Mouse (Mus musculus) spleen, adult 18-20 months (tissue): ENCODE measurements around the gene Cdk4.

Experiments
- DNase-seq, 2 experiments: peaks; one replicate each; pipeline ENCODE4 v3.0.0; 2022; ENCODE audit warnings: mixed read lengths in 2 of 2

Gene Cdk4

GRCm38 (mm10) chr10:127103631-127104030 is 40.3 kb downstream of the Cdk4 start:
- DNase-seq, result no peak

- no peak for DNase-seq
Observed at GRCm38 (mm10) chr10:127107563-127108261, 44.4 kb downstream of the Cdk4 start.

GRCm38 (mm10) chr10:127108262-127108583 is 44.9 kb downstream of the Cdk4 start:
- DNase-seq, result no peak

- no peak for DNase-seq
Observed at GRCm38 (mm10) chr10:127111001-127111887, 47.9 kb downstream of the Cdk4 start.

GRCm38 (mm10) chr10:127114408-127114807 is 51.1 kb downstream of the Cdk4 start:
- DNase-seq, result no peak

GRCm38 (mm10) chr10:127115068-127115467 is 51.7 kb downstream of the Cdk4 start:
- DNase-seq, result no peak
